Mouse (Mus musculus): ENCODE results near the gene Nhsl2. TPM values are rescaled to one million over a fixed set of nuclear protein-coding genes. Genes with fewer than 3 reads are reported as not detected.

Gene Nhsl2
- polyA plus RNA-seq, 1 experiment: 13.1 TPM

GRCm38 (mm10) chrX:101963711-101964110, 114.5 kb downstream of the Nhsl2 start:
- whole genome bisulfite sequencing: 14% methylated on average over 3 of the region's 3 CpGs
- Histone ChIP-seq H3K27me3 (ENCODE audit: control insufficient read depth, insufficient read depth, low read length) (no peaks in the 10 kb centered on the region), H3K27ac (ENCODE audit: insufficient read depth, low read length) (no peak overlapping the region), H3K4me1 (ENCODE audit: control insufficient read depth, insufficient read depth, low read length) (peaks cover 2% of the 10 kb centered on the region), H3K4me3 (replicated peaks; ENCODE audit: insufficient read depth, low read depth, low read length) (no peak overlapping the region)
- DNase-seq: peak; percentile 35 to 75
- TF ChIP-seq POLR2A (IDR thresholded peaks at IDR 0.05; ENCODE audit: borderline replicate concordance, insufficient read depth, low read length) (no peak), CTCF (IDR thresholded peaks at IDR 0.05; ENCODE audit: borderline replicate concordance, insufficient read depth, low read depth, low read length) (no peak)

GRCm38 (mm10) chrX:101973028-101973427, 123.8 kb downstream of the Nhsl2 start:
- TF ChIP-seq CTCF (IDR thresholded peaks at IDR 0.05; ENCODE audit: borderline replicate concordance, insufficient read depth, low read depth, low read length) (no peak), POLR2A (IDR thresholded peaks at IDR 0.05; ENCODE audit: borderline replicate concordance, insufficient read depth, low read length) (no peak)
- Histone ChIP-seq H3K27ac (ENCODE audit: insufficient read depth, low read length) (no peak overlapping the region), H3K4me3 (replicated peaks; ENCODE audit: insufficient read depth, low read depth, low read length) (no peak overlapping the region), H3K4me1 (ENCODE audit: control insufficient read depth, insufficient read depth, low read length) (peaks cover 5% of the 10 kb centered on the region), H3K27me3 (ENCODE audit: control insufficient read depth, insufficient read depth, low read length) (no peaks in the 10 kb centered on the region)
- DNase-seq: no peak
- 80% methylated on average over 3 of the region's 3 CpGs for WGBS

GRCm38 (mm10) chrX:101976931-101977330, 127.7 kb downstream of the Nhsl2 start:
- no peak for DNase-seq
- no peak for TF ChIP-seq CTCF (IDR thresholded peaks at IDR 0.05; ENCODE audit: borderline replicate concordance, insufficient read depth, low read depth, low read length)
- no peak for TF ChIP-seq POLR2A (IDR thresholded peaks at IDR 0.05; ENCODE audit: borderline replicate concordance, insufficient read depth, low read length)
- no peak overlapping the region for H3K27ac ChIP-seq (ENCODE audit: insufficient read depth, low read length)
- H3K27me3 ChIP-seq (ENCODE audit: control insufficient read depth, insufficient read depth, low read length): no peaks in the 10 kb centered on the region
- 77% methylated on average over 3 of the region's 3 CpGs for WGBS
- H3K4me1 ChIP-seq (ENCODE audit: control insufficient read depth, insufficient read depth, low read length): peaks cover 17% of the 10 kb centered on the region
- no peak overlapping the region for H3K4me3 ChIP-seq (replicated peaks; ENCODE audit: insufficient read depth, low read depth, low read length)

GRCm38 (mm10) chrX:101978861-101979260, 129.7 kb downstream of the Nhsl2 start:
- Histone ChIP-seq H3K27me3 (ENCODE audit: control insufficient read depth, insufficient read depth, low read length) (no peaks in the 10 kb centered on the region), H3K4me3 (replicated peaks; ENCODE audit: insufficient read depth, low read depth, low read length) (no peak overlapping the region), H3K4me1 (ENCODE audit: control insufficient read depth, insufficient read depth, low read length) (peaks cover 21% of the 10 kb centered on the region), H3K27ac (ENCODE audit: insufficient read depth, low read length) (no peak overlapping the region)
- 36% methylated on average over 2 of the region's 2 CpGs for WGBS
- no peak for DNase-seq
- no peak for TF ChIP-seq POLR2A (IDR thresholded peaks at IDR 0.05; ENCODE audit: borderline replicate concordance, insufficient read depth, low read length)
- TF ChIP-seq CTCF (IDR thresholded peaks at IDR 0.05; ENCODE audit: borderline replicate concordance, insufficient read depth, low read depth, low read length): no peak

GRCm38 (mm10) chrX:101979267-101979666, 130.1 kb downstream of the Nhsl2 start:
- Histone ChIP-seq H3K4me1 (ENCODE audit: control insufficient read depth, insufficient read depth, low read length) (peaks cover 21% of the 10 kb centered on the region), H3K27me3 (ENCODE audit: control insufficient read depth, insufficient read depth, low read length) (no peaks in the 10 kb centered on the region), H3K4me3 (replicated peaks; ENCODE audit: insufficient read depth, low read depth, low read length) (no peak overlapping the region), H3K27ac (ENCODE audit: insufficient read depth, low read length) (no peak overlapping the region)
- whole genome bisulfite sequencing: 72% methylated on average over 5 of the region's 5 CpGs
- TF ChIP-seq CTCF (IDR thresholded peaks at IDR 0.05; ENCODE audit: borderline replicate concordance, insufficient read depth, low read depth, low read length) (no peak), POLR2A (IDR thresholded peaks at IDR 0.05; ENCODE audit: borderline replicate concordance, insufficient read depth, low read length) (no peak)
- no peak for DNase-seq

GRCm38 (mm10) chrX:101980586-101980985, 131.4 kb downstream of the Nhsl2 start:
- no peaks in the 10 kb centered on the region for H3K27me3 ChIP-seq (ENCODE audit: control insufficient read depth, insufficient read depth, low read length)
- 18% methylated on average over 2 of the region's 2 CpGs for WGBS
- peaks cover 21% of the 10 kb centered on the region for H3K4me1 ChIP-seq (ENCODE audit: control insufficient read depth, insufficient read depth, low read length)
- peak; percentile 38 to 69 for DNase-seq
- no peak for TF ChIP-seq POLR2A (IDR thresholded peaks at IDR 0.05; ENCODE audit: borderline replicate concordance, insufficient read depth, low read length)
- TF ChIP-seq CTCF (IDR thresholded peaks at IDR 0.05; ENCODE audit: borderline replicate concordance, insufficient read depth, low read depth, low read length): no peak
- H3K27ac ChIP-seq (ENCODE audit: insufficient read depth, low read length): no peak overlapping the region
- no peak overlapping the region for H3K4me3 ChIP-seq (replicated peaks; ENCODE audit: insufficient read depth, low read depth, low read length)

- WGBS: 70% methylated on average over 2 of the region's 2 CpGs
- no peak overlapping the region for H3K27ac ChIP-seq (ENCODE audit: insufficient read depth, low read length)
- no peak overlapping the region for H3K4me3 ChIP-seq (replicated peaks; ENCODE audit: insufficient read depth, low read depth, low read length)
- no peak for DNase-seq
- TF ChIP-seq POLR2A (IDR thresholded peaks at IDR 0.05; ENCODE audit: borderline replicate concordance, insufficient read depth, low read length): no peak
- TF ChIP-seq CTCF (IDR thresholded peaks at IDR 0.05; ENCODE audit: borderline replicate concordance, insufficient read depth, low read depth, low read length): peak; percentile 22; the same call in 1 of the 2 replicates
- peaks cover 21% of the 10 kb centered on the region for H3K4me1 ChIP-seq (ENCODE audit: control insufficient read depth, insufficient read depth, low read length)
- no peaks in the 10 kb centered on the region for H3K27me3 ChIP-seq (ENCODE audit: control insufficient read depth, insufficient read depth, low read length)
Observed at GRCm38 (mm10) chrX:101981450-101981849, 132.3 kb downstream of the Nhsl2 start.

GRCm38 (mm10) chrX:101983638-101984037, 134.5 kb downstream of the Nhsl2 start:
- no peak overlapping the region for H3K27ac ChIP-seq (ENCODE audit: insufficient read depth, low read length)

More at GRCm38 (mm10) chrX:101983638-101984037, 134.5 kb downstream of the Nhsl2 start:
- TF ChIP-seq CTCF (IDR thresholded peaks at IDR 0.05; ENCODE audit: borderline replicate concordance, insufficient read depth, low read depth, low read length) (no peak), POLR2A (IDR thresholded peaks at IDR 0.05; ENCODE audit: borderline replicate concordance, insufficient read depth, low read length) (no peak)
- no peak for DNase-seq
- H3K4me3 ChIP-seq (replicated peaks; ENCODE audit: insufficient read depth, low read depth, low read length): no peak overlapping the region
- no peaks in the 10 kb centered on the region for H3K27me3 ChIP-seq (ENCODE audit: control insufficient read depth, insufficient read depth, low read length)
- WGBS: 57% methylated on average over 6 of the region's 6 CpGs
- peaks cover 11% of the 10 kb centered on the region for H3K4me1 ChIP-seq (ENCODE audit: control insufficient read depth, insufficient read depth, low read length)

Measured in cerebellum, adult 2 months (tissue).